Mouse (Mus musculus): Measurements from ENCODE around the gene Gatb.

DNA sequence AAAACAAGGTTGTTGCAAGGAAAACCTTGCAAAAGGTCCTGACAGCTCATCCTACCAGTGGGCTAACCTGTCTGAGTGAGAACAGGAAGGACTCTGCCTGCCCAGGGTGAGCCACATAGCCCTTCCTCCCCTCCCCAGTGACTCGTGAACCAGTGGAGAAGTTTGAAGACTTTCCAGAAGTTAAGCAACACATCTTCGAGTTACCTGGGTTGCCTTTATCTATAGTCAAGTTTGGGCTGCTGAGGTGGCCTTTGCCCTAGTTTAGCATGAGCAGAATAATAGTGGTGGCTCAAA is 61.2 kb downstream of the Gatb start:
- TF ChIP-seq POLR2A (IDR thresholded peaks at IDR 0.05; ENCODE audit: low read depth, low read length) = no peak
- TF ChIP-seq CTCF (IDR thresholded peaks at IDR 0.05; ENCODE audit: extremely low read depth, insufficient read length, insufficient replicate concordance, low read depth, low read length) = no peak
